Mouse (Mus musculus): ENCODE measurements around the gene Gm3488.
"Not testable (repeated sequence)": the region's sequence is repeated elsewhere in the genome, so short reads cannot be mapped to it uniquely, and the experiment has no call there.

Gm3488 gene

GRCm38 (mm10) chr14:5501374-5501773 is at the start of gene Gm3488:
Gm3488 (plus strand) TSS chr14:5501674.
- DNase-seq, result not testable (repeated sequence)

GRCm38 (mm10) chr14:5455367-5455766 is 46.1 kb upstream of the Gm3488 start, which contains the start of gene Gm3194:
Gm3194 (minus strand) TSS chr14:5455467.
- not testable (repeated sequence) for DNase-seq

GRCm38 (mm10) chr14:5460469-5460868 is 41.0 kb upstream of the Gm3488 start:
- not testable (repeated sequence) for DNase-seq

GRCm38 (mm10) chr14:5477730-5478129 is 23.7 kb upstream of the Gm3488 start, which contains the start of gene Gm8246:
Gm8246 (minus strand) TSS chr14:5477830.
- not testable (repeated sequence) for DNase-seq

GRCm38 (mm10) chr14:5483907-5484306 is 17.6 kb upstream of the Gm3488 start, which contains the start of gene Gm3187:
Gm3187 (plus strand) TSS chr14:5484207.
- not testable (repeated sequence) for DNase-seq

GRCm38 (mm10) chr14:5538196-5538595 is 36.7 kb downstream of the Gm3488 start, which contains the start of gene Gm3532:
Gm3532 (plus strand) TSS chr14:5538496.
- DNase-seq, result not testable (repeated sequence)
